Mouse (Mus musculus): Measurements from ENCODE around the gene AC134908.4.

DNA sequence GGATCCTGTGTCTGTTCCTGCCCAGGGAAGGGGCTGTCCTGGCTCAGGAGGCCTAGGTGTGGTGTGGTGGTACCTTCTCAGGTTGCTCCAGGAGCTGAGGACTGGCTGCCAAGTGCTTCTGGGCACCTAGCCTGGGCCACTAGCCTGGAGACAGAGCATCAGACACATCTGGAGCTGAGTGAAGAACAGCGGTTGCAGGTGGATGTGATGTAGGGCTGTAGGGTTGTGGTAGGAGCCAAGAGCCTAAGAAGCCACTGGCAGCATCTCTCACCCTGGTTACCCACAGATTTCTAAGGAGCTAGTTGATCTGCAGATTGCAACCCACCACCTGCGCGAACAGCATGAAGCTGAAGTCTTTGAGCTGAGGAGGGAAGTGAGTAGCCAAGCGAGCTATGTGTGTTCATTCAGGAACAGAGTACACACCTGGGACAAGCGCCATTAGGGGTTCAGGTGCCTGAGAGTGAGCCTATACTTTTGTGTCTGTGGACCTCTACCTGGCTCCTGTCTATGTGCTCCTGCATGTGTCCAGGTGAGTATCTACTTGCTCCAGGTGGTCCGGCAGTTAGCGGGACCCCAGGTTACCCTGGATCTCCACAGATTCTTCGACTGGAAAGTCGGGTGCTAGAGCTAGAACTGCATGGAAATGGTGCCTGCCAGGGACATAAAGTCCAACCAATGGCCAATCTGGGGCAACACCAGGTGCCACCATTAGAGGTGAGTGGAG is 8.5 kb downstream of the AC134908.4 start:
- TF ChIP-seq CTCF (conservative IDR thresholded peaks at IDR 0.05; ENCODE audit: insufficient read depth, insufficient read length, low read depth, low read length) (no peak), POLR2A (IDR thresholded peaks at IDR 0.05; ENCODE audit: low read depth, low read length) (no peak)

Data from kidney, adult 2 months (tissue).